Mouse (Mus musculus): ENCODE measurements around the gene Shroom3.

Gene Shroom3

GRCm38 (mm10) chr5:92698837-92699529 is 15.7 kb downstream of the Shroom3 start:
- DNase-seq, result no peak

GRCm38 (mm10) chr5:92701750-92702149 is 18.5 kb downstream of the Shroom3 start:
- DNase-seq, result no peak

DNA sequence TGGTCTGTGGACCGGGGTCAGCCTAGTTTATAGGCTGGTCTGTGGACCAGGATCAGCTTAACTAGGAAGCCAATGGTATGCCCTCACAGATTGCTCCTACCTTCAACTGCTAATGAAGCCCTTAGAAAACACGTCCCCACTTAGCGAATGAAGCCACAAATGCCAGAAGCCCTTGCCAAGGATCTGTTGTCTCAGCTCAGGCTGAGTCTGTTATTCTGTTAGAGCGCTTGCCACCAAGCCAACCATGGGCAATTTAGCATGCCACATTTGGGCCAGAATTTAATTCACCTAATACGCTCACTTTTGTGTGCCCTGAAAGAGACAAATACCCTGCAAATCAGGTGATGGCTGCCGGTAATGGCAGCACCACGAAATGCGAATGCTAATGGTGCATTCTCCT is 20.4 kb downstream of the Shroom3 start:
- DNase-seq, result no peak

GRCm38 (mm10) chr5:92707921-92708491 is 24.8 kb downstream of the Shroom3 start:
- DNase-seq, result no peak

GRCm38 (mm10) chr5:92710779-92711178 is 27.5 kb downstream of the Shroom3 start:
- DNase-seq, result no peak

DNA sequence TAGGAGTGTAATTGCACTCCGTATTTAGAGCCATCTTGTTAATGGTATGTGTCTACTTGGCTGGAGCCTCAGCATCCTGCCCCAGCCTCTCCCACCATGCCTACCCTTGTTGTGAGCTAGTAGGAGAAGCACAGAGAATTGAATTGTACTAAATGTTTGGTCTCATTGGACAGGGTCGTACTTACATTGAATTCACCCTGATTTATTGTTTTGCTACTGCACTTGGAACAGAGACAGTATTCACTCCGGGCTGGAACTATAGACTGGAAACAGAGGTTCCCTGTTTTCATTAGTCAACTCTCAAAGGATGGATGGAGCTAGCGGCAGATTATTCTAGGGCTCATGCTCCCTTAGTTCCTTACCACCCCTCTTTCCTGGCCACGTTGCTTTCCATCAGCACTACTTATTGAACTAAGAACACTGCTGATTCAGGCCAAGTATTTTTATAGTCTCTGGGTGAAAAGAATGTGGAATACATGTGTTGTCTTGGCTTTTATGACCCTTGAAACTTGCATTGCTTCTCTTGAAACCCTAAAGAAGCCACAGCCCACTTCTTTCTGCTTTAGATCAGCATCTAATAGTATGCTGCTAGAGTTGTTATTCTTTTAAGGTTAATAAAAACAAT is 28.5 kb downstream of the Shroom3 start:
- no peak for DNase-seq

GRCm38 (mm10) chr5:92712621-92713395 is 29.6 kb downstream of the Shroom3 start:
- DNase-seq, result no peak

DNA sequence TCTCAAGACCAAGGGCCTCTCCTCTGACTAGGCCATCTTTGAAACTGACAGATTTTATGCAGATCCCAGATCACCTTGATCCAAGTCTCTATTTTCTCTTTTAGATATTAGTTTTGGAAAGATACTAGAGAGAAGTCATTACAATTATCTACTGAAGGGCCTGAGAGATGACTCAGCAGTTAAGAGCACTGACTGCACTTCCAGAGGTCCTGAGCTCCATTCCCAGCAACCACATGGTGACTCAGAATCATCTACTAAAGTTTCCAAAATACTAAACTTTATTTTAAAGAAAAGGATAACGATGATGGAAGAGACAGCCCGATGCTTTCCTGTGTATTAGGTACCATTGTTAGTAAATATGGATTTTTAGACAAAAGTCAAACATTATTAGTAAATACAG is 31.7 kb downstream of the Shroom3 start:
- DNase-seq, result no peak

- DNase-seq, result no peak
Measured at GRCm38 (mm10) chr5:92715319-92715718, 32.1 kb downstream of the Shroom3 start.

- no peak for DNase-seq
Measured at GRCm38 (mm10) chr5:92715890-92716289, 32.7 kb downstream of the Shroom3 start.

GRCm38 (mm10) chr5:92717666-92718360 is 34.6 kb downstream of the Shroom3 start:
- no peak for DNase-seq

- no peak for DNase-seq
Measured at GRCm38 (mm10) chr5:92718856-92719255, 35.6 kb downstream of the Shroom3 start.

GRCm38 (mm10) chr5:92721610-92722009 is 38.4 kb downstream of the Shroom3 start:
- no peak for DNase-seq

GRCm38 (mm10) chr5:92725935-92726334 is 42.7 kb downstream of the Shroom3 start:
- peak; percentile 18 to 19 for DNase-seq

DNA sequence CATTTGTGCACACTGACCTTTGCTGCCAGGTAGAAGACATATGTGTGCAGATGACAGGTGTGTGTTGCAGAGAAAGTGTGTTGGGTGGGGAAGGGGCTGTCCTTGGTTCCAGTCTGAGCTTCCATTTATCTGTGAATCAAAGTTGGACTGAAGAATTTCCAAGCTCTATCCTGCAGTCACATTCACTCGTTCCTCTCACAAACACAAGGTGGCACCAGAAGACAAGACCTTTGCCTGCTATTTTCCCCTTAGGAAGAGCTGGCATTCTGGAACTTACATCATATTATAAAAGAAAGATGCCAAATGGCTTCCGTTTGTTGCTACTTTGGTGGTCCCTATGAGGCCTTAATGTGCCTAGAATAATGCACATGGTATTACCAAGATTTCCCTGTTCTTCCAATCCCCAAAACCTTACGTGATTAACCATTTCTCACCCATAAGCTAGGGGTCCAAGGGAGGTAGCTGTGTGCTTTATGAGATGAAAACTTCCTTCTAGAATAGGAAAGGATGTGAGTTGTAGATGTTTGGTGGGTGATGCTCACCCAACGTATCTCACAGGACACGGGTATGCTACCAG is 45.1 kb downstream of the Shroom3 start:
- no peak for DNase-seq

DNA sequence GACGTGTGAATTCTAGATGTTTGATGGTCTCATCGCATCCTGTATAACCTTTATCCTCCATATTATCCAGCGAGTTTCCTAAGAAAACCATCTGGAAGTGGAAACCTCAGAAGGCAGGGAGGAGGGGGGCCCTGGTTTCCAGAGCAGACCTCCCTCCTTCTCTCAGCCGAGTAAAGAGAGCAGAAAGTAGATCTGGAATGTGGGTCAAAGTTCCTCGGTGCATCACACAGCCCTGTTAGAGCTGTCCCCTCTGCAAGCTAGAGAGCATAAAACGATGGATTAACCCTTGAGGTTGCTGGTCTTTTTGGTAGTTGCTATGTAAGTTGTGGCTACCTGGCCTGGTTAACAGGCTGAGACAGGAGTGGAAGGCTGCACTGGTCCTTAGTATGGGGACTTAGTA is 46.0 kb downstream of the Shroom3 start:
- no peak for DNase-seq

DNA sequence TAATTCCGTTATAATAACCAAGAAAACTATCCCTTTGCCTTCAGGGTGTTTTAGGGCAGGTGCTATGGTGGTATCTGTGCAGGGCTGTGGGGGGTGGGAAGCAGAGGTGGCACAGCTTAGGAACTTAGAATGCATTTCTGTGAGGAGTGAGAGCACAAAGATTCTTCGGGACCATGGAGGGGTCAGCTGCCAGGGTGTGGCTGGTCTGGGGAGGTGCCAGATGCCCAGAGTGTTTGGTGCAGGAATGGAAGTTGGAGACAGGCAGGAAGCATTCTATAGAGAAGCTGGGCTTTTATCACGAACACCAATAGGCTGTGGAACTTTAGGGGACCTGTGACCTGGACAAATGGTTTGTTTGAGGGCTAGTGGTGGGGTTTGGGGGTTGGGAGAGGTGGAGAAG is 58.6 kb downstream of the Shroom3 start:
- DNase-seq, result no peak

- DNase-seq, result no peak
Measured at GRCm38 (mm10) chr5:92742701-92743100, 59.5 kb downstream of the Shroom3 start.

DNA sequence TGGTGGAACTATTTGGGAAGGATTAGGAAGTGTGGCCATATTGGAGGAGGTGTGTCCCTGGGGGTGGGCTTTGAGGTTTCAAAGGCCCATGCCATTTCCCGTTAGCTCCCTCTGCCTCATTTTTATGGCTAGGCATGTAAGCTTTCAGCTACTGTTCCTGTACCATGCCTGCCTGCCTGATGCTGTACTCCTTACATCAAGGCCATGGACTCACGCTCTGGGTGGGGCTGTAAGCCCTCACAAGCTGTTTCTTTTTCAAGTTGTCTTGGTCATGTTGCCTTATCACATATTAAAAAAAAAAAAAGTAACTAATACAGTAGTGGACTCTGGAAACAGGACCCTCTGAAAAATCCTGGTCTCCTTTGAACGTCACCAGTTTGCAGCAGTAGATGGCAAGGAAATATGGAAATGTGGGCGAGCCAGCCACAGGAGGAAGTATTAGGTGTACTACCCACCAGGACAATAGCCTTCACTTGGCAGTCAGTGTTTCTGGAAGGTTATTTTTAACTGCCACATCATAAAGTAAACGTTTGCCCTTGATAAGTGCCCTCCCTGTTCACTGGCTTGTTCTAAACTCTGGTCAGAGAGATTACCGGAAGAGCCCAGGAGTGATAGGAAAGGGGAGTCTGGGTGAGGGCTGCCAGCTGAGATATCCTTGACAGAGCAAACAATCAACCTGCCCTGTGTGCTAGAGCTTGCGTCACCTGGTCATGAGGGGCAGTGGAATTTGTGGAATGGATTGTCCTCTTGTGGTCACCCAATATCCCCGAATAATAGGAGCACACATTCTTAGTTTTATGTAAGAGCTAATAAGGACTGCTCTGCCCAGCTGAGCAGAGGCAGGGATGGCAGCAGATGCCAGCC is 62.4 kb downstream of the Shroom3 start:
- no peak for DNase-seq

- DNase-seq, result no peak
Measured at GRCm38 (mm10) chr5:92751488-92751887, 68.3 kb downstream of the Shroom3 start.

GRCm38 (mm10) chr5:92755241-92755775 is 72.1 kb downstream of the Shroom3 start:
- no peak for DNase-seq

Measured in B cell, adult 2 months (primary cell).